Mouse (Mus musculus): ENCODE measurements around the gene Serinc3.
A peak's percentile ranks its signal among the peaks of the same experiment; 100 is the strongest.
"Not testable (repeated sequence)": the region's sequence is repeated elsewhere in the genome, so short reads cannot be mapped to it uniquely, and the experiment has no call there.

The Serinc3 gene

GRCm38 (mm10) chr2:163644575-163645385 lies at the start of gene Serinc3:
Serinc3 (minus strand) TSS chr2:163645131.
- DNase-seq: peak; percentile 98

- DNase-seq: peak; percentile 66
Measured at GRCm38 (mm10) chr2:163693716-163694314, 48.9 kb upstream of the Serinc3 start.

GRCm38 (mm10) chr2:163692873-163693612 lies 48.1 kb upstream of the Serinc3 start:
- DNase-seq: no peak

DNA sequence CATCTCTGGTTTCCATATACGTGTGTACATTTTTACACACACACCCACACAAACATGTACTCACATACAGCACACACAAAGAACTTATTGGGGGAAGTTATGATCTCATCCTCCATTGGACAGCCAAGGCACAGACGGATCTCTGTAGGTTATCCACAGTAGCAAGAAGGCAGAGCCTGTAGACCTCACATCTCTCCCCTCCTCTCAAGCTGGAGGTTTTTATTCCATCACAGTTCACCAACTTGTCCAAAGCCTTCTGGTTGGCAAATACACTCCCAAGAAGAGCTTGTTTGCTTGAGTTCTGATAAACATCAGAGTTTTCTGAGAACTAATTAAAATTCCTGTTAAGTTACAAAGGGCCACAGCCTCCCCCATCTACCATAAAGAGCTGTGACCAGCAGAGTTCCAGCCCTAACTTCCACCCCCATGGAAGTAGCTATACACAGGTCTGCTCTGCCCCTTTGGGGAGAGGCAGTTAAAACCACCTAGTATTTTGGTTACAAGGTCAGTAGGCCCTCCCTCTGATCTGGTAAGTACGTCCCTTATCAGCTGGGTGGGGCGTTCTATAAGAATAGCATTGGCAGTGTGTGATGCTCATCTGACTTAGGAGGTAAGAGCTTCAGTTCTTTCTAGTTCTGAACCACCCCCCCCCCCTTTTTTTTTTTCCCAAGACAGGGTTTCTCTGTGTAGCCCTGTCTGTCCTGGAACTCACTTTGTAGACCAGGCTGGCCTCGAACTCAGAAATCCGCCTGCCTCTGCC lies 47.1 kb upstream of the Serinc3 start:
- DNase-seq: no peak

GRCm38 (mm10) chr2:163690409-163691304 lies 45.7 kb upstream of the Serinc3 start:
- no peak for DNase-seq

DNA sequence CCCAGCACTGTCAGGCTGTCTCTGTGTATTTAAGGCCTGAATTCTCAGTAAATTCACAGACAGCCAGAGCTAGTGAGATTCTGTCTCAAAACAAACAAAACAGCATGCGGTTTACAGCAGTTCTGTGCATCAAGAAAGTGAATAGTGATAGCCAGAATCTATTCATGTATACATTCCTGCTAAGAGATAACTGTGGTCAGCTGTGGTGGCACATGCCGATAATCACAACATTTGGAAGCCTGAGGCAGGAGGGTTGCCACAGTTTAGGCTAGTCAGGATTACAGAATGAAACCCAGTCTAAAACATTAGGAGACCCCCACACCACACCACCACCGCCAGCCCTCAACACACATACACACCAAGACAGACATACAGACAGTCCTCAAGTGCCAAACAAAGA lies 44.8 kb upstream of the Serinc3 start:
- no peak for DNase-seq

DNA sequence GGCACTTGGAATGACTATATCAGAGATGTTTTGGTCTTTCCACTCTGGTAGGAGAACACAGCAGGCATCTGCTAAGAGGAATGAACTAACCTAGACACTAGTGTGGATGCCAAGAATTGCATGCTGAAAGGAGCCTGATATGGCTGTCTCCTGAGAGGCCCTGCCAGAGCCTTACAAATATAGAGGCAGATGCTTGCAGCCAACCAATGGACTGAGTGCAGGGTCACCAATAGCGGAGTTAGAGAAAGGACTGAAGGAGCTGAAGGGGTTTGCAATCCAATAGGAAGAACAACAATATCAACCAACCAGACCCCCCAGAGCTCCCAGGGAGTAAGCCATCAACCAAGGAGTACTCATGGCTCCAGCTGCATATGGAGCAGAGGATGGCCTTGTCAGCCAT lies 43.4 kb upstream of the Serinc3 start:
- DNase-seq: not testable (repeated sequence)

DNA sequence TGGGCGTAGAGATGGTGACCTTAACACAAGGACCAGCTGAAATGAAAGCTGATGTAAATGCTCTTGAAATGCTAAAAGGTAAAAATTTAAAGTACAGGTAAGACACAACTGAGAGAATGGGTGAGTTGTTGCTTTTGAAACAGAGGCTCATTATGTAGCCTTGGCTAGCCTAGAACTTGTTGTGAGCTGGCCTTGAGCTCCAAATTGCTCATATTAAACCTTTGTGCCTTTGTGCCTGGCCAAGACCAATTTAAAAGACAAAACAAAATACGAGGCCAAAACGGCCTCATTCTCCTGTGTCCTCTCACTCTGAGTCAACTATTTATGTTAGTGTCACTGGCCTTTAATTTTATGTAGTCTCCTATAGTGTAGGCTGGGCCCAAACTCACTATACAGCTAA lies 42.0 kb upstream of the Serinc3 start:
- DNase-seq: no peak

GRCm38 (mm10) chr2:163686233-163686632 lies 41.3 kb upstream of the Serinc3 start:
- DNase-seq: no peak

DNA sequence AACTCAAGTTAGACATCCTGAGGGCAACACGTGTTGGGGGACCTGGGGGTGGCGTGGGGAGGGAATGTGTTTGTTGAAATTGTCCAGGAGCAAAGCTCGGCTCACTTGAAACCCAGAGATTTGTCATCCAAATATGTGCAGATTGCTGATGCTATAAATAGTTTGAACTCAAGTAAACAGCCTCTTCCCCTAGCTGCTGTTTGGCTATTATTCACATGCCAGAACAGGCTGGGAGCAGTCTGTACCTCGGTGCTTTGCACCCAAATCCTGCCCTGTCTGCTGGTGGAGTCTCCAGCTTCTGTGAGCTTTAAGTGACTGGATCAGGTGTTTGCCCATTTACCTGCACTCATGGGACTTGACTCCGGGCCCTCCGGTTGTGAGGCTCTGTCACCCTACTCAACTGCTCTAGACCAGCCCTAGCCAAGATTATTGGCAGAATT lies 40.9 kb upstream of the Serinc3 start:
- peak; percentile 82 for DNase-seq

DNA sequence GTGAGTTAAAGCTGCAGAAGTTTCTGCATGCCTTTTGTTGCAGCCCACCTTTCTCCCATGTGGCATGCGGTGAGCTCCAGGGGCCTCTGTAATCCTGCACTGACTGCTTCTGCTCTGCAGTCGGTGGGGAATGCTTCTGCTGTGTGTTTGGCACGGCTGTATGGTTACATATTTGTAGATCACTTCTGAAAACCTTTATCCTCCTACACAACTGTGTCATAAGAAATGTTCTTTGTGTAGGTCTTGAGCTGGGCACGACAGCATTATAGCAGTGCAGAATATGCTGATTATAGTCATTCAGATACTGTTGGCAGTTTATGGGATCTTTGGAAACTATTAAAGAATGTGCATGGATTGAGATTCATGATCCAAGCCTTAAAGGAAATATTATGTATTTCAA lies 40.4 kb upstream of the Serinc3 start:
- DNase-seq: no peak

- no peak for DNase-seq
Measured at GRCm38 (mm10) chr2:163682344-163682743, 37.4 kb upstream of the Serinc3 start.

- no peak for DNase-seq
Measured at GRCm38 (mm10) chr2:163676745-163677144, 31.8 kb upstream of the Serinc3 start.

DNA sequence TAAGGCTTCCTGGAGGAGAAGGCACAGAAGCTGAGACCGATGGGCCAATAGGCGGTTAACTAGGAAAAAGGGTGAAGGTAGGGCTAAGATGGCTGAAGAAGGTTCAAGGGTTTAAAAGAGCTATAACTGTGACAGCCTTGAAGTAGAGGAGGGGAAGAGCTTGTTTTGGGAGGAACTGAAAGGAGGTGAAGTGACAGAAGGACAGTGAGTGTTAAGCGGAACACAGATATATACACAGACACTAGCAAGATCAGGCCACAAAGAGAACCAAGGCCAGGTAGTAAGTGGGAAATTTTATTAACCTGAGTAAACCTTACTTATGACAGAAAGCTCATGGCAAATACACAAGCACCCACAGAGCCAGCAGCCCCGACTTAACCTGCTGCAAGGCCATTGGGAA lies 31.4 kb upstream of the Serinc3 start:
- DNase-seq: no peak

- no peak for DNase-seq
Measured at GRCm38 (mm10) chr2:163675662-163676061, 30.7 kb upstream of the Serinc3 start.

DNA sequence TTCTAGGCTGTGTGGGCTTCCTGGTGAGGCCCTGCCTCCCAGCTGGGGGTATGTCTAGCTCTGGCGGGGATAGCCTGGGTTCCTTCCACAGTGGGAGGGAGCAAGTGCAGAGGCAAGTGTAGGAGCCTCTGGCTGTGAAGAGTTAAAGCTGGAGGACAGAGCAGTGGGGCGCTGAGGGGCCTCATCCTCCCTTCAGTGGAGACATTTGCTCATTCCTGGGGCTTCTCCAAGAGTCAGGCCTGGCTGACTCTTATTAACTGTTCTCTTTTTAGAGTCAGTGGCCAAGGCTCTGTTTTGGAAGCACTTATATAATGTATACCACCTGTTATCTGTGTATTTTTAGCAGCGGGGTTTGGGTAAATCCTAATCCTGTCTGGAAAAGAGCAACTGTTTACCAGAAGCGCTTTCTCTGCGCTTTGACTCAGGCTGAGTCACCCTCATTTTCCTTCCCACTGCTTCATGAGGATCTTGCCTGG lies 30.3 kb upstream of the Serinc3 start:
- DNase-seq: peak; percentile 85

- DNase-seq: no peak
Measured at GRCm38 (mm10) chr2:163674397-163674796, 29.5 kb upstream of the Serinc3 start.

- DNase-seq: no peak
Measured at GRCm38 (mm10) chr2:163670872-163671594, 26.1 kb upstream of the Serinc3 start.

GRCm38 (mm10) chr2:163667045-163667444 lies 22.1 kb upstream of the Serinc3 start:
- DNase-seq: no peak

- no peak for DNase-seq
Measured at GRCm38 (mm10) chr2:163663930-163664329, 19.0 kb upstream of the Serinc3 start.

- DNase-seq: no peak
Measured at GRCm38 (mm10) chr2:163662698-163663221, 17.8 kb upstream of the Serinc3 start.

All from cerebellum, adult 9-11 months (tissue).